Mouse (Mus musculus) ES-Bruce4 (cell line): ENCODE results near the gene Dusp16. TPM values are rescaled to one million over a fixed set of nuclear protein-coding genes. Genes with fewer than 3 reads are reported as not detected.

Source experiments
- H3K27ac ChIP-seq: 2 replicates; pipeline ENCODE4 v1.5.1; 2012; ENCODE audit warnings: low read length, inconsistent platforms; ENCODE audit not compliant: insufficient read depth
- H3K27me3 ChIP-seq: 2 replicates; pipeline ENCODE4 v1.6.1; 2012; ENCODE audit warnings: mild to moderate bottlenecking, low read length, inconsistent platforms; ENCODE audit not compliant: control insufficient read depth, poor library complexity, insufficient read depth, severe bottlenecking
- H3K36me3 ChIP-seq: 2 replicates; pipeline ENCODE4 v1.6.1; 2012; ENCODE audit warnings: inconsistent platforms, mild to moderate bottlenecking, low read length, moderate library complexity; ENCODE audit not compliant: control insufficient read depth, poor library complexity, insufficient read depth, severe bottlenecking
- H3K4me1 ChIP-seq: one replicate; pipeline ENCODE4 v1.8.1; 2011; ENCODE audit warnings: low read length; ENCODE audit not compliant: control insufficient read depth, insufficient read depth
- H3K4me3 ChIP-seq: 2 replicates; pipeline ENCODE4 v1.5.1; 2011; ENCODE audit warnings: low read depth, mild to moderate bottlenecking, low read length
- H3K9ac ChIP-seq: 2 replicates; pipeline ENCODE4 v1.6.1; 2012; ENCODE audit warnings: low read depth, mild to moderate bottlenecking, inconsistent platforms; ENCODE audit not compliant: poor library complexity, severe bottlenecking
- H3K9me3 ChIP-seq: replicated peaks from 2 replicates; pipeline ENCODE4 v1.6.1; 2012; ENCODE audit warnings: mild to moderate bottlenecking, low read length, inconsistent platforms; ENCODE audit not compliant: control insufficient read depth, poor library complexity, insufficient read depth, severe bottlenecking
- CTCF ChIP-seq: IDR thresholded peaks from one replicate; pipeline ENCODE4 v1.8.1; 2011; ENCODE audit warnings: low read depth, low read length
- EP300 ChIP-seq: IDR thresholded peaks from 2 replicates; pipeline ENCODE4 v1.6.1; 2011; ENCODE audit warnings: low read depth, low read length; ENCODE audit not compliant: insufficient read depth
- POLR2A ChIP-seq: IDR thresholded peaks from one replicate; pipeline ENCODE4 v1.8.1; 2011; ENCODE audit warnings: low read length; ENCODE audit not compliant: insufficient read depth
- polyA plus RNA-seq: library from polyadenylated mRNA; stranded (reverse); fragments of >200 nt; gene quantifications from 2 replicates; pipeline ENCODE4 v1.2.4, GENCODE M21; 2011; ENCODE audit warnings: low read depth; ENCODE audit not compliant: missing spikeins, insufficient read depth, insufficient read length

The Dusp16 gene
- polyA plus RNA-seq, 1 experiment = 35.6 TPM

DNA sequence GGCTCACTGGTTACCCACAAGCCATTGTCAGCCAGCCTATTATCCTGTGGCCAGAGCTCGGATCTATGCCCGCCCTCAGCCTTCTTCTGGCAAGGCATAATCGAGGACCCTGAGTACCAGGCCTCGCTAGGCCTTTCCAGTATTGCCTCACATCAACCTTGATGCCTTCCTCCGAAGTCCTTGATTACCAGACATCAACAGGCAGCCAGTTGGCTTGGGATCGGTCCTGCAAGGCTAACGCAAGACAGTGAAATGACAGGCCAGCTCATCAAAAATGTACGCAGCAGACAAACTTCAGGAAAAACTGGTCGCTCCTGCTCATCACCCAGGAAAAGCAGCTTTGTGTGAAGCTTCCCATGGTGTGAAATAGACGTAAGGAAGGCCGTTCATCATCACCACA lies 15.4 kb upstream of the Dusp16 start:
- no peak for TF ChIP-seq EP300
- no peak for TF ChIP-seq POLR2A
- no peak for TF ChIP-seq CTCF
- no peaks in the 10 kb centered on the region for H3K36me3 ChIP-seq
- no peak overlapping the region for H3K27ac ChIP-seq
- H3K4me3 ChIP-seq = no peak overlapping the region
- peaks cover 2% of the 10 kb centered on the region for H3K4me1 ChIP-seq
- H3K9me3 ChIP-seq = no peaks in the 10 kb centered on the region
- H3K27me3 ChIP-seq = no peaks in the 10 kb centered on the region
- no peak overlapping the region for H3K9ac ChIP-seq

DNA sequence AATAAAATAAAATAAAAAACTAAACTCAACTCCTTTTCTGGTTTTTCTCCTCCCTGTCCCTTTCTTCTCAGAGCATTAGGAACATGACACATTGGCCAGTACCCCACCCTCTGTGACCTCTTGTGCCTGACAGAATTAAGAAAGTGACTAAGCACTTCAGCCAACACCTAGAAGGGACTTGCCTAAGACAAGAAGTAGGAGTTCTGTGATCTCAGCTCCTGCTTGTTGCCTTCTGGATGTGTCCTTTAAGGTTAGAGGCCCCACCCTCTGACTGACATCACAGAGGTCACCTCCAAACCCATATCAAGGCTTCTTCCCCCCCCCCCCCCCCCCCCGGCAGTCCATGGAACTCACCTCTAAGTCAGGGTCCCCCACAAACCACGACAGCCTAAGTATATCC lies 14.7 kb upstream of the Dusp16 start:
- no peak for TF ChIP-seq EP300
- TF ChIP-seq CTCF = no peak
- TF ChIP-seq POLR2A = no peak
- no peaks in the 10 kb centered on the region for H3K27me3 ChIP-seq
- H3K4me3 ChIP-seq = no peak overlapping the region
- no peak overlapping the region for H3K27ac ChIP-seq
- no peaks in the 10 kb centered on the region for H3K36me3 ChIP-seq
- no peak overlapping the region for H3K9ac ChIP-seq
- H3K9me3 ChIP-seq = no peaks in the 10 kb centered on the region
- H3K4me1 ChIP-seq = peaks cover 2% of the 10 kb centered on the region

DNA sequence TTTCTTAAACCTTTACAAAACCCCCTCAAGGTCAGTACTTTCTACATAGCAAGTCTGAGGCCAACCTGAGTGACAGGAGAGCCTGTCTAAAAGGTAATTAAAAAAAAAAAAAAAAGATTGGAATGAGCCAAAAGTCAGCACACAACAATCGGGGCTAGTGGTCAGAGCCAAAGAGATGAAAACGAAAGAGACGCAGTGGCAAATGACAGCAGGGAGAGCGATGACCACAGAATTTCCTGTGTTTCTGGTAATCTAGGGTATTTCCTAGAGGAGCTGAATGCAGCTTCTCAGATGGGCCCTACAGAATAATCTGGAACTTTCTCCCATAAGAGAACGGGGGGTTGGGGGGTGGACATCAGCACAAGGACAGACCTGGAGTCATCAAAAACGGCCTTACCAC lies 13.7 kb upstream of the Dusp16 start:
- H3K27ac ChIP-seq = no peak overlapping the region
- TF ChIP-seq CTCF = no peak
- H3K4me1 ChIP-seq = peaks cover 2% of the 10 kb centered on the region
- H3K4me3 ChIP-seq = no peak overlapping the region
- H3K36me3 ChIP-seq = no peaks in the 10 kb centered on the region
- H3K9ac ChIP-seq = no peak overlapping the region
- H3K9me3 ChIP-seq = no peaks in the 10 kb centered on the region
- no peaks in the 10 kb centered on the region for H3K27me3 ChIP-seq

DNA sequence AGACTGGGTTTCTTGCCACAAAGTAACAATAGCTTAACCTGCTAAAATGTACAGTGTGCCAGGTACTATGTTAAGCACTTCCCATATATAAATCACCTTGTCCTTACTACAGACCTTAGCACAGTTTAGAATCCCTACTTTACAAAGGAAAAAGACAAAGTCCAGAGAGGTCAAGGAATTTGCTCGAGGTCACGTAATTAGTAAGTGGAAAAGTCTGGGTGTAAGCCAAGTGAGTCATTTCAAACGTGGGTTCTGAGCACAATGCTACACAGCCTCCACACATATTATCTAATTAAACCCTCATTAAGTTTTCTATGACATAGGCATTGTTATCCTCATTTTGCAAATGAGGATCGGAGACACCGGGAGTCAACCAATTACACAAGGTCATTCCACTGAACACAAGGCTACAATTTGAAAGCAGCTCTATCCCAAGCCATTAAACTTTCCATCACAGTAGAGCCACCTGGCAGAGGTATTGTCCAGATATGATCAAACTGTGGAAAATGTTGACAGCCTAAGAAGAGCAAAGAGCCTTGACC lies 12.4 kb upstream of the Dusp16 start:
- TF ChIP-seq EP300 (no peak), POLR2A (no peak), CTCF (no peak)
- H3K9me3 ChIP-seq = no peaks in the 10 kb centered on the region
- H3K4me3 ChIP-seq = no peak overlapping the region
- H3K36me3 ChIP-seq = no peaks in the 10 kb centered on the region
- no peak overlapping the region for H3K27ac ChIP-seq
- H3K4me1 ChIP-seq = peaks cover 2% of the 10 kb centered on the region
- H3K27me3 ChIP-seq = no peaks in the 10 kb centered on the region
- no peak overlapping the region for H3K9ac ChIP-seq

DNA sequence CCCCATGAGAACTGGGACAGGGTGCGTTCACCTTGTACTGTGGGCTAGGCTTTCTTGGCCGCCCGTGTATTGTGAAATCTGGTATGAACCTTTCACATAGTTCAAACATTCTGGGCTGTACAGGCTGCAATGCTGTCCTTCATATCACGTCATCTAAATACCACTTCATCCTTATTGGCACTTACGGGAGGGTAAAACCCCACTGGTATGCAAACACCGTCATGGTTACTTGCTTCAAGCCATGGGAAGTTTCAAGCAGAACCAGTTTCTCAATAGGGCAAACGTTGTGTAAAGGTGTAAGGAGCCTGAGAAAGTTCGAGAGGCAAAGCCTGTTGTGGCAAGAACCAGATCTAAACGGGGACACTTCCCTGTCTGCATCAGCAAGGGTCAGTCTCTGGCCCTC lies 10.2 kb upstream of the Dusp16 start:
- Histone ChIP-seq H3K4me1 (peaks cover 2% of the 10 kb centered on the region), H3K27ac (no peak overlapping the region)

DNA sequence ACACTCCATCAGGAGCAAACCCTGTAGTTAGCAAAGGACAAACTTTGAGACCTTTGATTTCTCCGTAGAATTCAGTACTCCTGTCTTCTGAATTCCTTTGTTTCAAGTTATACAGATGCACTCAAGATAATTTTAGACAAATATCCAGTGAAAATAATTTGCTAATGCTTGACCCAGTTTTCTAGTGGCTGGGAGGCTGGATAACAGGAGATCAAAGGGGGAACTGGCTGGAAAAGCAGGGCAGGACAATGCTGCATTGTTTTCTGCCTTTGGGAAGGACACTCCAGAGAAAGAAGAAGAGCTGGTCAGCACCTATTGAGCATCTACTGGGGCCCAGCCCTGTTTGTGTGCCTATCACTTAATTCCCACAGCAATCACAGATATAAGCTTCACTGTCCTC lies 9.1 kb upstream of the Dusp16 start:
- Histone ChIP-seq H3K27me3 (no peaks in the 10 kb centered on the region), H3K9ac (no peak overlapping the region), H3K36me3 (no peaks in the 10 kb centered on the region), H3K27ac (no peak overlapping the region), H3K4me1 (peaks cover 2% of the 10 kb centered on the region), H3K9me3 (no peaks in the 10 kb centered on the region), H3K4me3 (no peak overlapping the region)
- TF ChIP-seq CTCF = no peak
- no peak for TF ChIP-seq EP300
- TF ChIP-seq POLR2A = no peak

More for the DNA sequence above, 10.2 kb upstream of the Dusp16 start:
- no peak overlapping the region for H3K9ac ChIP-seq
- H3K36me3 ChIP-seq = no peaks in the 10 kb centered on the region
- no peak overlapping the region for H3K4me3 ChIP-seq
- H3K27me3 ChIP-seq = no peaks in the 10 kb centered on the region
- H3K9me3 ChIP-seq = no peaks in the 10 kb centered on the region
- TF ChIP-seq CTCF = no peak
- TF ChIP-seq POLR2A = no peak
- TF ChIP-seq EP300 = no peak
